Mouse (Mus musculus) neural tube, embryonic 10.5 days (tissue): ENCODE results near the gene Tmem167.
A peak's percentile ranks its signal among the peaks of the same experiment; 100 is the strongest.

ENCODE experiments used
- DNase-seq: peaks from one replicate; pipeline ENCODE4 v3.0.0-alpha.2; 2017; ENCODE audit warnings: low spot score; ENCODE audit errors: extremely low spot score

Gene Tmem167

DNA sequence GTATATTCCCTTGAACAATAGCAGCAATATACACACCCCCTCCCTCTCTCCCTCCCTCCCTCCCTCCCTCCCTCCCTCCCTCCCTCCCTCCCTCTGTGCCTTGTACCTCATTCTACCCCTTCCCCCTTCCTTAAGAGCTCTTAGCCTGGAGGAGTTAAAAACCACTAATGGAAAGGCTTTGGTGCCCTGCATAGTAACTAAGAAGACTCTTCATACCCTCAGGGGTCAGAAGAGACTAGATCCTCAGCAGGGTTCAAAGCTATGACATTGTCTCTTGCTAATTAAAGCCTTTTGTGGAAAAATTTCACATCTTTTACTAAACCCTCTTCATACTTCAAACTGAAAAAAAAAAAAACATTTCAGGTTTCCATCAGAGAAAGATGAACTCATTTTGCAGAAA lies 93.3 kb downstream of the Tmem167 start:
- DNase-seq = no peak

DNA sequence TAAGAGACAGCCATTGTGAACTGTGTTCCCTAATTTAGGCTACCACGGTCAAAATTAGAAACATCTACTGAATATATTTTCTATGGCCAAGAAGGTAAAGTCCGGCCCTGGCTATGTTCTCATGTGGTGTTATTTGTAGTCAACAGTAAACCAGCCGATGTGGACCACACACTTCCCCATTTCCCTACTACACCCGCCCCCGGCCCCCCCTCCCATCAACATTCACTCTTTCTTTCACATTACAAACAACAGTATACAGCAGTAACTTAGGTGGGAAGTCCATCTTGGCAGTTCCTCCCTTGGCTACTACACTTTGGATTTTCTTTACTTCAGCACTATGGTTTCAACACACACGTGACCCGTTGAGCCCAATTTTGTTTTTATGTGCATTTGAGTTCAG lies 94.6 kb downstream of the Tmem167 start:
- no peak for DNase-seq

DNA sequence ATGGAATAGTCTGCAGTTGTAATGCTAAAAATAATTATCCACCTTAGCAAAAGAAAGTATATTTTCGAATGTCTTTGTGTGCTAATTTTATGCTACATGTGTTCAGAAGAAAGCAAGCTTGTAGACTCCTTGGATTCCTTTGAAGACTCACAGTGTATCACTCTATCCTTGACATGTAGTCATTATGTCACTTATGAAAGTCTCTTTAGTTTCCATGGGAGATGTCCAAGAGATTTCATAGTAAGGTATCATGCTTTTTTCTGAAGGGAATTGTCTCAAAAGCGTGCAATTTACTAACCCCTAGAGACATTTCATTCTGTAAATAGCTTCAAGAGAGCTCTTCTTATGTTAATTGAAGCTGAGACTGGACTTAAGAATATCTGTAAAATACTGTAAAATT lies 97.8 kb downstream of the Tmem167 start:
- no peak for DNase-seq

DNA sequence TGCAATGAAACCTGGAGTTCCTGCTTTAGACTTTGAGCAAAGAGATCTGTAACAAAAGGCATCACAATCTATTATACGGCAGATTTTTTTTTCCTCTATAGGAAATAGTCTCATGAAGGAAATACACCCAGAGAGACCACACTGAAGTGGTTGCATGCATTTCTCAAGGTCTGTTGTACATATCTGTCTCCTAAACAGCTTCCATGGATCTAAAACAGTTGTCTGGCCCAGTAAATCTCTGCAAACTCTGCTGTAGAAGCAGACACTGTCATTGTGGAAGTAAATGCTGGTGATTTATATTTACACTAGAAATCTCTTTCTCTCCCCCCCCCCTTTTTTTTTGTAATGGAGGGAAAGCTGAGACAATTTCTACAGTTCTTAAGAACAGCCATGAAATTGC lies 99.1 kb downstream of the Tmem167 start:
- DNase-seq = no peak

DNA sequence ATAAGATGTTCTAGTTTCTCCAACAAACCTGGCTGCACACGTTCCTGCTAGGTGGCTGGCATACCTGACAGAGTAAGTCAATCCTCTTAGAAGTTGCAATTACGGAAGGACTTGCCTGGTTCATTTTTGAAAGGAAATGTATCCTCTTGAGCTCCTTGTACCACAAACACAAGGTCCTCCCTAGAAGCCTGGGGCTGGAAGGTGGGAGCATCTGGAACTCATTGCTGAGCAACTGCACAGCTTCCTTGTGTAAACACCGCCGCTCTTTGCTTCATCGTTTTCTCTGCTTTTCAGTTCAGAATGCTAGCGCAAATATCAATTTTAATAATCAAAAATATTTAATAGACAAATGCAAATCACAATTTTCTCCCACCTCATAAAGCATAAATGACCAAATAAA lies 102.9 kb downstream of the Tmem167 start:
- DNase-seq = peak; percentile 39
